Mouse (Mus musculus) stomach, postnatal 0 days (tissue): ENCODE measurements at regions not wholly inside any gene's neighbourhood (a gene's known extent, or its start where the extent isn't known, plus 50 kb on each side); places are given as distances from the start of the nearest gene placed in this dataset.

Source experiments
- ATAC-seq: fragments of 200-750 bp; cut with Nextera tagmentation; 2 replicates; pipeline ENCODE4 v1.8.0; 2017; ENCODE audit not compliant: low FRiP score, low TSS enrichment
- DNase-seq: peaks from one replicate; pipeline ENCODE4 v3.0.0-alpha.2; 2016; ENCODE audit warnings: low spot score
- H3K27ac ChIP-seq: fragments of 300-500 bp; sonication (generic); replicated peaks from 2 replicates; pipeline ENCODE4 v1.5.1; 2014; ENCODE audit warnings: mild to moderate bottlenecking, control low read depth
- H3K27me3 ChIP-seq: fragments of 300-500 bp; sonication (generic); 2 replicates; pipeline ENCODE4 v1.6.1; 2014; ENCODE audit warnings: low read length; ENCODE audit not compliant: control insufficient read depth, insufficient read depth
- H3K36me3 ChIP-seq: fragments of 300-500 bp; sonication (generic); 2 replicates; pipeline ENCODE4 v1.6.1; 2014; ENCODE audit warnings: low read length, mixed read lengths; ENCODE audit not compliant: control insufficient read depth, insufficient read depth
- H3K4me1 ChIP-seq: fragments of 300-500 bp; sonication (generic); replicated peaks from 2 replicates; pipeline ENCODE4 v1.6.1; 2014; ENCODE audit warnings: antibody characterized with exemption; ENCODE audit not compliant: control insufficient read depth, insufficient read depth
- H3K4me2 ChIP-seq: fragments of 300-500 bp; sonication (generic); replicated peaks from 2 replicates; pipeline ENCODE4 v1.6.1; 2014; ENCODE audit warnings: low read depth, mild to moderate bottlenecking, control low read depth, moderate library complexity
- H3K4me3 ChIP-seq: fragments of 300-500 bp; sonication (generic); 2 replicates; pipeline ENCODE4 v1.5.1; 2014; ENCODE audit warnings: low read depth, low read length, control low read depth
- H3K9ac ChIP-seq: fragments of 300-500 bp; sonication (generic); 2 replicates; pipeline ENCODE4 v1.6.1; 2014; ENCODE audit warnings: mild to moderate bottlenecking, low read length, control low read depth, mixed read lengths
- H3K9me3 ChIP-seq: fragments of 300-500 bp; sonication (generic); 2 replicates; pipeline ENCODE4 v1.6.1; 2016; ENCODE audit warnings: low read length; ENCODE audit not compliant: control insufficient read depth
- CTCF ChIP-seq: IDR thresholded peaks from 2 replicates; pipeline ENCODE4 v1.5.1; 2016; ENCODE audit warnings: antibody characterized with exemption, low read depth, mild to moderate bottlenecking, moderate library complexity
- EP300 ChIP-seq: optimal IDR thresholded peaks from 2 replicates; pipeline ENCODE3; 2016; ENCODE audit warnings: antibody characterized with exemption
- WGBS: fragments of 180-500 bp; shearing (Covaris S2); extraction: QIAGEN DNeasy Blood & Tissue Kit; methylation state at CpG from one replicate; pipeline ENCODE4 v1.1.7; 2014; 5-methylcytosine and 5-hydroxymethylcytosine counted together

- WGBS: 50% methylated on average over 5 of the region's 5 CpGs
- ATAC-seq: no peak
- Histone ChIP-seq H3K36me3 (no peaks in the 10 kb centered on the region), H3K9me3 (no peaks in the 10 kb centered on the region), H3K27me3 (no peaks in the 10 kb centered on the region), H3K4me2 (no peak overlapping the region), H3K4me1 (no peaks in the 10 kb centered on the region), H3K27ac (no peak overlapping the region), H3K4me3 (no peak overlapping the region), H3K9ac (no peak overlapping the region)
- no peak for DNase-seq
- TF ChIP-seq EP300 (no peak), CTCF (no peak)
These were observed 270.3 kb upstream of the Nr4a3 start for GRCm38 (mm10) chr4:47774664-47775063.

GRCm38 (mm10) chr4:47781039-47781438 is 263.9 kb upstream of the Nr4a3 start:
- Histone ChIP-seq H3K27me3 (no peaks in the 10 kb centered on the region), H3K36me3 (no peaks in the 10 kb centered on the region), H3K9me3 (no peaks in the 10 kb centered on the region), H3K4me2 (no peak overlapping the region), H3K27ac (no peak overlapping the region), H3K4me1 (no peaks in the 10 kb centered on the region), H3K4me3 (no peak overlapping the region), H3K9ac (no peak overlapping the region)
- TF ChIP-seq CTCF (no peak), EP300 (no peak)
- ATAC-seq (no peak), DNase-seq (no peak)
- 84% methylated on average over 4 of the region's 4 CpGs for whole genome bisulfite sequencing

- no peak for TF ChIP-seq EP300
- no peak for TF ChIP-seq CTCF
- no peaks in the 10 kb centered on the region for H3K27me3 ChIP-seq
- ATAC-seq (no peak), DNase-seq (no peak)
- H3K27ac ChIP-seq: no peak overlapping the region
- no peaks in the 10 kb centered on the region for H3K9me3 ChIP-seq
- H3K9ac ChIP-seq: no peak overlapping the region
- 77% methylated on average over 4 of the region's 4 CpGs for WGBS
- H3K4me3 ChIP-seq: no peak overlapping the region
- no peaks in the 10 kb centered on the region for H3K36me3 ChIP-seq
- no peak overlapping the region for H3K4me2 ChIP-seq
- H3K4me1 ChIP-seq: no peaks in the 10 kb centered on the region
These were observed 248.0 kb upstream of the Nr4a3 start for GRCm38 (mm10) chr4:47796977-47797376.

- DNase-seq (no peak), ATAC-seq (no peak)
- H3K27ac ChIP-seq: no peak overlapping the region
- no peaks in the 10 kb centered on the region for H3K4me1 ChIP-seq
- WGBS: 89% methylated on average over 5 of the region's 5 CpGs
- no peak overlapping the region for H3K4me3 ChIP-seq
- no peaks in the 10 kb centered on the region for H3K36me3 ChIP-seq
- H3K9ac ChIP-seq: no peak overlapping the region
- no peak overlapping the region for H3K4me2 ChIP-seq
- H3K27me3 ChIP-seq: no peaks in the 10 kb centered on the region
- no peak for TF ChIP-seq CTCF
- TF ChIP-seq EP300: no peak
- no peaks in the 10 kb centered on the region for H3K9me3 ChIP-seq
These were observed 245.8 kb upstream of the Nr4a3 start for GRCm38 (mm10) chr4:47799165-47799564.

GRCm38 (mm10) chr4:47803111-47803510 is 241.8 kb upstream of the Nr4a3 start:
- ATAC-seq (no peak), DNase-seq (no peak)
- TF ChIP-seq CTCF (no peak), EP300 (no peak)
- WGBS: 38% methylated on average over 3 of the region's 3 CpGs
- Histone ChIP-seq H3K27me3 (no peaks in the 10 kb centered on the region), H3K9ac (no peak overlapping the region), H3K4me1 (no peaks in the 10 kb centered on the region), H3K4me3 (no peak overlapping the region), H3K9me3 (no peaks in the 10 kb centered on the region), H3K27ac (no peak overlapping the region), H3K4me2 (no peak overlapping the region), H3K36me3 (no peaks in the 10 kb centered on the region)

- DNase-seq (no peak), ATAC-seq (no peak)
- TF ChIP-seq EP300 (no peak), CTCF (peak; percentile 29; the same call in 1 of the 2 replicates)
- Histone ChIP-seq H3K27ac (no peak overlapping the region), H3K27me3 (no peaks in the 10 kb centered on the region), H3K4me3 (no peak overlapping the region), H3K9me3 (no peaks in the 10 kb centered on the region), H3K4me1 (no peaks in the 10 kb centered on the region), H3K4me2 (no peak overlapping the region), H3K9ac (no peak overlapping the region), H3K36me3 (no peaks in the 10 kb centered on the region)
- 33% methylated on average over 3 of the region's 3 CpGs for WGBS
These were observed 237.1 kb upstream of the Nr4a3 start for GRCm38 (mm10) chr4:47807877-47808276.
